ENCODE assay signal across 30 mouse cellular contexts in the genomic region with DNA sequence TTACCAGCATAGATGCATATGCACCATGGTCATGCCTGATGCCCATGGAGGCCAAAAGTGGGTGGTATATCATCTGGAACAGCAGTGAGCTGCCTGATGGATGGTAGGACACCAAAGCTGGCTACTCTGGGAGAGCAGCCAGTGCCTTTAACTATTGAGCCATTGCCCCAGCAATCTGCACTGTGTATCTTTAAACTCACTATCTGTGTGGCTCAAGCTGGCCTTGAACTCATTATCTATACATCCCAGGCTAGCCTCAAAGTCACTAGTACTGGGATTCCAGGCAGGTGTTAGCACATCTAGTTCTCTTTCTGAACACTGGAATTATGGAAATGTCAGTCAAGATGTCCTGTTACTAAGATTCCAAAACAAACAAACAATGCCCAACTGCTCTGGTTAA. TPM values are rescaled to one million over a fixed set of nuclear protein-coding genes. Genes with fewer than 3 reads are reported as not detected.
DNase-seq lines count a peak whose midpoint lies in the region; ATAC-seq lines count a peak whose summit lies in the region.
"Had no signal": no experiment of that assay in that cellular context is flagged by ENCODE, and none has a peak within 500 bp of the region (broad histone marks: within the 10 kb centered on the region; RNA-seq: fewer than 3 reads in every experiment).

No protein-coding gene starts in this region.

- peak overlapping the region; percentile 23; the same call in 1 of the 2 replicates for H3K4me2 ChIP-seq in liver, embryonic 13.5 days
- H3K4me2 ChIP-seq: embryonic facial prominence, embryonic 13.5 days; forebrain, embryonic 13.5 days; heart, embryonic 13.5 days; hindbrain, embryonic 14.5 days; limb, embryonic 12.5 days; midbrain, embryonic 15.5 days had no signal

- peak; percentile 52 for DNase-seq in c-Kit-positive CD71-positive TER-119-negative erythroid progenitor cells, embryonic 14.5 days (ENCODE audit: low read depth)
- peak; percentile 38 for DNase-seq in liver, embryonic 13.5 days
- no peak for DNase-seq in frontal cortex, postnatal 10 days (ENCODE audit: low spot score in 2 of 2)
- no peak for DNase-seq in heart, embryonic 10.5 days (ENCODE audit: low spot score)
- DNase-seq in B cell, adult 2 months = no peak
- DNase-seq: adrenal gland, postnatal 14 days; cerebellum, adult 2 months; gastrocnemius, postnatal 25 days; heart, adult 18-20 months; heart, postnatal 10 days; kidney, adult 11 months; kidney, postnatal 14 days; layer of hippocampus, adult 9-11 months; lung, adult 18-20 months; lung, postnatal 4 days; right cerebral cortex, postnatal 25 days; spleen, adult 18-20 months; thymus, postnatal 4 days had no signal

- H3K9ac ChIP-seq in liver, embryonic 13.5 days = peak overlapping the region; percentile 7; the same call in 1 of the 2 replicates
- H3K9ac ChIP-seq: embryonic facial prominence, embryonic 13.5 days; forebrain, embryonic 13.5 days; heart, embryonic 13.5 days; hindbrain, embryonic 14.5 days; limb, embryonic 12.5 days; midbrain, embryonic 15.5 days had no signal

- ATAC-seq in liver, embryonic 13.5 days (ENCODE audit: low read depth) = peak; percentile 84
- ATAC-seq in megakaryocyte progenitor cell, adult 5-6 weeks (replicated peaks; ENCODE audit: poor library complexity) = peak; percentile 92
- ATAC-seq: forebrain, embryonic 13.5 days; inflammation-experienced regulatory T-cells, adult 6 months; lung, postnatal 0 days; midbrain, embryonic 15.5 days; Patski had no signal

- H3K36me3 ChIP-seq in erythroblast, embryonic 14.5 days (ENCODE audit: control insufficient read depth) = no peaks in the 10 kb centered on the region
- no peaks in the 10 kb centered on the region for H3K36me3 ChIP-seq in liver, embryonic 13.5 days
- H3K36me3 ChIP-seq in heart, embryonic 10.5 days = no peaks in the 10 kb centered on the region
- H3K36me3 ChIP-seq: embryonic facial prominence, embryonic 13.5 days; heart, embryonic 13.5 days; limb, embryonic 12.5 days; midbrain, embryonic 15.5 days had no signal

- H3K4me3 ChIP-seq in erythroblast, embryonic 14.5 days (replicated peaks) = peak overlapping the region; percentile 27
- H3K4me3 ChIP-seq in liver, embryonic 13.5 days (replicated peaks) = no peak overlapping the region
- no peak overlapping the region for H3K4me3 ChIP-seq in heart, embryonic 10.5 days
- H3K4me3 ChIP-seq: embryonic facial prominence, embryonic 13.5 days; forebrain, embryonic 13.5 days; heart, embryonic 13.5 days; limb, embryonic 12.5 days; midbrain, embryonic 15.5 days had no signal

- H3K27me3 ChIP-seq in erythroblast, embryonic 14.5 days (ENCODE audit: control insufficient read depth) = peaks cover 2% of the 10 kb centered on the region
- no peaks in the 10 kb centered on the region for H3K27me3 ChIP-seq in liver, embryonic 13.5 days
- H3K27me3 ChIP-seq in heart, embryonic 10.5 days (ENCODE audit: insufficient read depth, poor library complexity, severe bottlenecking) = no peaks in the 10 kb centered on the region; the same call in 1 of the 2 replicates
- H3K27me3 ChIP-seq: CH12.LX; embryonic facial prominence, embryonic 13.5 days; forebrain, embryonic 13.5 days; heart, embryonic 13.5 days; midbrain, embryonic 15.5 days; Patski had no signal

- peak overlapping the region; percentile 35; the same call in 1 of the 2 replicates for H3K27ac ChIP-seq in liver, embryonic 13.5 days
- no peak overlapping the region for H3K27ac ChIP-seq in heart, embryonic 10.5 days
- H3K27ac ChIP-seq: embryonic facial prominence, embryonic 13.5 days; forebrain, embryonic 13.5 days; heart, embryonic 13.5 days; hindbrain, embryonic 14.5 days; limb, embryonic 12.5 days; midbrain, embryonic 15.5 days had no signal

- H3K9me3 ChIP-seq in erythroblast, embryonic 14.5 days (ENCODE audit: control insufficient read depth, low read length) = peaks cover 2% of the 10 kb centered on the region; the same call in 1 of the 2 replicates
- H3K9me3 ChIP-seq in liver, embryonic 13.5 days (replicated peaks) = no peaks in the 10 kb centered on the region
- H3K9me3 ChIP-seq in heart, embryonic 10.5 days = no peaks in the 10 kb centered on the region
- H3K9me3 ChIP-seq: embryonic facial prominence, embryonic 13.5 days; forebrain, embryonic 13.5 days; heart, embryonic 13.5 days; limb, embryonic 12.5 days; midbrain, embryonic 15.5 days had no signal

- peaks cover 62% of the 10 kb centered on the region for H3K4me1 ChIP-seq in erythroblast, embryonic 14.5 days (ENCODE audit: control insufficient read depth)
- peaks cover 44% of the 10 kb centered on the region for H3K4me1 ChIP-seq in liver, embryonic 13.5 days (replicated peaks)
- H3K4me1 ChIP-seq in heart, embryonic 10.5 days = no peaks in the 10 kb centered on the region
- H3K4me1 ChIP-seq: embryonic facial prominence, embryonic 13.5 days; forebrain, embryonic 13.5 days; heart, embryonic 13.5 days; limb, embryonic 12.5 days; midbrain, embryonic 15.5 days had no signal

RNA-seq across cellular contexts. Expression of gene Ubap1, which starts 12.2 kb away (rescaled TPM):
- 7.0 and 7.3 TPM in 2 replicates for polyA plus RNA-seq in erythroblast, embryonic 14.5 days (2012)
- polyA plus RNA-seq in liver, embryonic 13.5 days (2015; fragmentation: Nextera tagmentation; extraction: Ambion mirVana) = 28.5 and 33.8 TPM in 2 replicates
- total RNA-seq in megakaryocyte progenitor cell, adult 5-6 weeks (2015) = 21.1 and 28.6 TPM in 2 replicates
- total RNA-seq in megakaryocyte progenitor cell, adult 5-6 weeks (2017) = 23.2 and 27.4 TPM in 2 replicates
- 52.4 and 56.6 TPM in 2 replicates for polyA plus RNA-seq in heart, embryonic 10.5 days (2016; fragmentation: Nextera tagmentation; extraction: Ambion mirVana)

RNA-seq across cellular contexts. Expression of gene Dcaf12, which starts 21.9 kb away (rescaled TPM):
- 14.1 and 15.2 TPM in 2 replicates for polyA plus RNA-seq in erythroblast, embryonic 14.5 days (2012)
- 66.0 and 74.8 TPM in 2 replicates for polyA plus RNA-seq in liver, embryonic 13.5 days (2015; fragmentation: Nextera tagmentation; extraction: Ambion mirVana)
- total RNA-seq in megakaryocyte progenitor cell, adult 5-6 weeks (2015) = 32.5 and 38.9 TPM in 2 replicates
- 28.5 and 31.3 TPM in 2 replicates for total RNA-seq in megakaryocyte progenitor cell, adult 5-6 weeks (2017)
- polyA plus RNA-seq in heart, embryonic 10.5 days (2016; fragmentation: Nextera tagmentation; extraction: Ambion mirVana) = 49.0 and 49.9 TPM in 2 replicates

Comparison
In these comparisons a context has a peak if more than half of its experiments do, and no peak if none do; other contexts are left out.
1. DNase-seq: peak in c-Kit-positive CD71-positive TER-119-negative erythroid progenitor cells, embryonic 14.5 days (single experiment) and liver, embryonic 13.5 days (single experiment); none in frontal cortex, postnatal 10 days (0 of 2), heart, embryonic 10.5 days (single experiment) and B cell, adult 2 months (0 of 2).